Mouse (Mus musculus) retina, postnatal 7 days (tissue): ENCODE measurements around the gene Syt8.
"Not testable (repeated sequence)": the region's sequence is repeated elsewhere in the genome, so short reads cannot be mapped to it uniquely, and the experiment has no call there.

ENCODE experiments used
- DNase-seq: peaks from one replicate; pipeline ENCODE4 v3.0.0-alpha.2; 2012; ENCODE audit warnings: low read depth, low spot score

Gene Syt8

GRCm38 (mm10) chr7:142434137-142434865 is at the start of gene Syt8:
Syt8 (plus strand) TSS chr7:142434850.
- DNase-seq = no peak

GRCm38 (mm10) chr7:142385742-142386403 is 48.8 kb upstream of the Syt8 start:
- no peak for DNase-seq

- DNase-seq = no peak
Measured at GRCm38 (mm10) chr7:142386621-142387201, 47.9 kb upstream of the Syt8 start.

- peak; percentile 91 for DNase-seq
Measured at GRCm38 (mm10) chr7:142387419-142388148, 47.1 kb upstream of the Syt8 start, which contains the start of gene Ctsd. Ctsd (minus strand) TSS chr7:142388038.

GRCm38 (mm10) chr7:142388198-142388597 is 46.5 kb upstream of the Syt8 start:
- no peak for DNase-seq

GRCm38 (mm10) chr7:142388740-142389139 is 45.9 kb upstream of the Syt8 start:
- DNase-seq = no peak

- DNase-seq = no peak
Measured at GRCm38 (mm10) chr7:142389961-142390650, 44.5 kb upstream of the Syt8 start.

- no peak for DNase-seq
Measured at GRCm38 (mm10) chr7:142391108-142391507, 43.5 kb upstream of the Syt8 start.

GRCm38 (mm10) chr7:142391609-142392008 is 43.0 kb upstream of the Syt8 start:
- no peak for DNase-seq

- DNase-seq = no peak
Measured at GRCm38 (mm10) chr7:142393191-142393590, 41.5 kb upstream of the Syt8 start.

- no peak for DNase-seq
Measured at GRCm38 (mm10) chr7:142394261-142395190, 40.1 kb upstream of the Syt8 start.

GRCm38 (mm10) chr7:142395472-142395871 is 39.2 kb upstream of the Syt8 start:
- DNase-seq = no peak

GRCm38 (mm10) chr7:142396611-142397010 is 38.0 kb upstream of the Syt8 start:
- no peak for DNase-seq

- DNase-seq = no peak
Measured at GRCm38 (mm10) chr7:142398052-142398451, 36.6 kb upstream of the Syt8 start.

- no peak for DNase-seq
Measured at GRCm38 (mm10) chr7:142399250-142399649, 35.4 kb upstream of the Syt8 start.

GRCm38 (mm10) chr7:142400112-142400749 is 34.4 kb upstream of the Syt8 start:
- DNase-seq = no peak

GRCm38 (mm10) chr7:142400750-142401142 is 33.9 kb upstream of the Syt8 start:
- peak; percentile 14 for DNase-seq

- DNase-seq = no peak
Measured at GRCm38 (mm10) chr7:142403591-142403990, 31.1 kb upstream of the Syt8 start.

GRCm38 (mm10) chr7:142405134-142405533 is 29.5 kb upstream of the Syt8 start:
- not testable (repeated sequence) for DNase-seq

GRCm38 (mm10) chr7:142407935-142408334 is 26.7 kb upstream of the Syt8 start:
- no peak for DNase-seq
